Mouse (Mus musculus) bone marrow, adult 2 months (tissue): ENCODE measurements around the gene Arhgap10.

ENCODE experiments used
- CTCF ChIP-seq: fragments of 200-500 bp; IDR thresholded peaks from 2 replicates; pipeline ENCODE4 v1.5.1; 2011; ENCODE audit warnings: low read length, control low read depth; ENCODE audit not compliant: control insufficient read depth, insufficient read depth
- POLR2A ChIP-seq: fragments of 200-500 bp; IDR thresholded peaks from 2 replicates; pipeline ENCODE4 v1.6.1; 2011; ENCODE audit warnings: low read depth, mild to moderate bottlenecking, control low read depth, low read length, borderline replicate concordance; ENCODE audit not compliant: control insufficient read depth

GRCm38 (mm10) chr8:77232411-77232810, 285.3 kb downstream of the Arhgap10 start:
- no peak for TF ChIP-seq CTCF
- no peak for TF ChIP-seq POLR2A
